Comparison of ENCODE assay signal across 29 mouse cellular contexts in the genomic region with DNA sequence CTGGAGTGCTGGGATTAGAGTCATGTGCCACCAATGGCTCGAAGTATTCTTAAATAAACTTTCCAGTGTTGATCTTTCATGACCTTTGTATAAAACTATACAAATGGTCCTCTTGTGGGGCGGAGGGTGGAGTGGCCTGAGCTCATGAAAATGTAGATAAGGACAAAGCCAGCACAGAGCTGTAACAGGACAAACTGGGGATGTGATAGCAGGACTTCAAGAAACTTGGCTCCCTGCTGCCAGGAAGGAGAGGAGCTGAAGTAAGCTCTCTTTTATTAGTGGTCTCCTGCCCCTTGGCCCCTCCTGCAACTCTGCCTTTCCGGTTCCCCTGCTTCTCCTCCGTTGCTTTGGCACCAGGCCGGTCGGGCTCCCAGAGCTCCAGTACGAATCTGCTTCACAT.
DNase-seq lines count a peak whose midpoint lies in the region; ATAC-seq lines count a peak whose summit lies in the region.
"Had no signal": no experiment of that assay in that cellular context is flagged by ENCODE, and none has a peak within 500 bp of the region (broad histone marks: within the 10 kb centered on the region; RNA-seq: fewer than 3 reads in every experiment).

No protein-coding gene starts in this region.

- peaks cover 96% of the 10 kb centered on the region for H3K36me3 ChIP-seq in heart, embryonic 14.5 days (ENCODE audit: control insufficient read depth, insufficient read depth, low read length)
- peaks cover 63% of the 10 kb centered on the region for H3K36me3 ChIP-seq in heart, embryonic 16.5 days (ENCODE audit: control insufficient read depth, insufficient read depth)

- no peak for DNase-seq in heart, adult 8-10 months (ENCODE audit: low spot score)
- peak; percentile 2 for DNase-seq in heart, postnatal 25 days (ENCODE audit: low spot score)
- DNase-seq in lung, postnatal 36 days: peak; percentile 49
- no peak for DNase-seq in frontal cortex, adult 2 months (ENCODE audit: extremely low spot score in 1 of 2, low spot score in 1 of 2)
- DNase-seq: adrenal gland, postnatal 36 days; cerebellum, adult 9-10 months; gastrocnemius, postnatal 10 days; kidney, adult 18-20 months; kidney, postnatal 25 days; liver; right cerebral cortex, postnatal 4 days; thymus, adult 2 months had no signal

- no peaks in the 10 kb centered on the region for H3K9me3 ChIP-seq in heart, embryonic 14.5 days (ENCODE audit: control insufficient read depth, low read length)
- no peaks in the 10 kb centered on the region for H3K9me3 ChIP-seq in heart, embryonic 16.5 days (replicated peaks; ENCODE audit: control insufficient read depth, low read length)
- H3K9me3 ChIP-seq: embryonic facial prominence, embryonic 15.5 days; G1E; hindbrain, embryonic 12.5 days; limb, embryonic 10.5 days; liver, embryonic 15.5 days; midbrain, embryonic 10.5 days; neural tube, embryonic 13.5 days had no signal

- H3K4me1 ChIP-seq in heart, embryonic 14.5 days (ENCODE audit: control insufficient read depth in 2 of 2, insufficient read depth in 2 of 2, low read length in 2 of 2): no peaks in the 10 kb centered on the region
- H3K4me1 ChIP-seq in heart, embryonic 16.5 days (ENCODE audit: control insufficient read depth, insufficient read depth, low read length): no peaks in the 10 kb centered on the region
- H3K4me1 ChIP-seq: embryonic facial prominence, embryonic 15.5 days; hindbrain, embryonic 12.5 days; limb, embryonic 10.5 days; liver, embryonic 15.5 days; midbrain, embryonic 10.5 days; neural tube, embryonic 13.5 days had no signal

- 76% methylated on average over 7 of the region's 7 CpGs for WGBS in heart, embryonic 14.5 days
- 69% methylated on average over 7 of the region's 7 CpGs for WGBS in heart, embryonic 16.5 days

- no peaks in the 10 kb centered on the region for H3K27me3 ChIP-seq in heart, embryonic 14.5 days (ENCODE audit: control insufficient read depth, insufficient read depth, low read length)
- no peaks in the 10 kb centered on the region for H3K27me3 ChIP-seq in heart, embryonic 16.5 days (ENCODE audit: control insufficient read depth, insufficient read depth, low read length)
- H3K27me3 ChIP-seq: CH12.LX; embryonic facial prominence, embryonic 15.5 days; hindbrain, embryonic 12.5 days; liver, embryonic 15.5 days; neural tube, embryonic 13.5 days; Patski had no signal

- no peak overlapping the region for H3K9ac ChIP-seq in heart, embryonic 14.5 days (ENCODE audit: low read length)
- no peak overlapping the region for H3K9ac ChIP-seq in heart, embryonic 16.5 days (ENCODE audit: low read length)
- H3K9ac ChIP-seq: embryonic facial prominence, embryonic 15.5 days; hindbrain, embryonic 12.5 days; liver, embryonic 15.5 days; neural tube, embryonic 13.5 days had no signal

- no peak overlapping the region; a peak in 1 of 4 replicates for H3K27ac ChIP-seq in heart, embryonic 14.5 days (replicated peaks in 1 of 2; ENCODE audit: control insufficient read depth in 1 of 2, insufficient read depth in 1 of 2, low read depth in 2 of 2, low read length in 2 of 2)
- no peak overlapping the region for H3K27ac ChIP-seq in heart, embryonic 16.5 days (ENCODE audit: low read length)
- H3K27ac ChIP-seq: embryonic facial prominence, embryonic 15.5 days; hindbrain, embryonic 12.5 days; layer of hippocampus, adult 2 months; limb, embryonic 10.5 days; liver, embryonic 15.5 days; macrophage; midbrain, embryonic 10.5 days; neural tube, embryonic 13.5 days had no signal

- H3K4me2 ChIP-seq in heart, embryonic 14.5 days (ENCODE audit: low read length): no peak overlapping the region
- no peak overlapping the region for H3K4me2 ChIP-seq in heart, embryonic 16.5 days (ENCODE audit: low read depth, low read length)
- H3K4me2 ChIP-seq: embryonic facial prominence, embryonic 15.5 days; hindbrain, embryonic 12.5 days; liver, embryonic 15.5 days; neural tube, embryonic 13.5 days had no signal

- H3K4me3 ChIP-seq in heart, embryonic 14.5 days (ENCODE audit: control insufficient read depth in 1 of 2, insufficient read depth in 1 of 2, low read depth in 1 of 2, low read length in 2 of 2): no peak overlapping the region
- H3K4me3 ChIP-seq in heart, embryonic 16.5 days (ENCODE audit: low read length): no peak overlapping the region
- H3K4me3 ChIP-seq: embryonic facial prominence, embryonic 15.5 days; hindbrain, embryonic 12.5 days; layer of hippocampus, adult 2 months; limb, embryonic 10.5 days; liver, embryonic 15.5 days; midbrain, embryonic 10.5 days; myocyte; neural tube, embryonic 13.5 days had no signal

- intact Hi-C loops in heart, postnatal 25 days (cut with DNase I): no loop called here

- ATAC-seq in heart, embryonic 14.5 days (ENCODE audit: insufficient number of reproducible peaks, insufficient read depth, low FRiP score, low read depth): peak; percentile 66; the same call in 1 of the 2 replicates
- ATAC-seq in heart, embryonic 16.5 days (replicated peaks; ENCODE audit: extremely low read depth, insufficient read depth, low FRiP score): peak; percentile 45
- no peak for ATAC-seq in megakaryocyte-erythroid progenitor cell, adult 5-6 weeks (replicated peaks; ENCODE audit: low FRiP score, low TSS enrichment, poor library complexity, severe bottlenecking)
- ATAC-seq: forebrain, embryonic 14.5 days; midbrain, embryonic 16.5 days; Patski had no signal

Comparison
In these comparisons a context has a peak if more than half of its experiments do, and no peak if none do; other contexts are left out.
1. DNase-seq: peak in heart, postnatal 25 days (single experiment) and lung, postnatal 36 days (single experiment); none in heart, adult 8-10 months (single experiment) and frontal cortex, adult 2 months (0 of 2).